Mouse (Mus musculus): ENCODE data around the gene Pcyt2. TPM values are rescaled to one million over a fixed set of nuclear protein-coding genes. Genes with fewer than 3 reads are reported as not detected.

Pcyt2 gene
- total and polyA plus RNA-seq, 3 experiments, result 86.7 to 87.3 TPM; not detected in 1

DNA sequence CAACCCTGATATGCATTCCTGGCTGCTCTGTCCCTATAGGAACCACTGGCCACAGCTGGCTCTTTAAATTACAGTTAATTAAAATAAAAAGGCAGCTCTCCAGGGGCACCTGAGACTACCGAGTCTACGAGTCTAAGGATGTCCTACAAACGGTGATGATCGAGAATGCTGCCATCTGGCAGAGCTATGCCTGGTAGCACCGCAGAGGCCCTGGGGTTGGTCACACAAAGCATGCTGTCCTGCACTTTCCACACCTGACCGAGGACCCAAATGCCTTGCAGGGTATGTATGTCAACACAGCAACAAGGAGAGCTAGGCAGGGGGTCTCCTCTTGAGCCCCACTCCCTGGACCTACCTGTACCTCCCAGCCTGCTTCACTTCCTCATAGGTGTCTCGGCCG, 3.8 kb downstream of the Pcyt2 start:
- H3K4me3 ChIP-seq (ENCODE audit: control insufficient read depth in 1 of 2, insufficient read depth in 1 of 2, low read depth in 2 of 2, low read length in 2 of 2), result no peak overlapping the region
- H3K27me3 ChIP-seq (ENCODE audit: control insufficient read depth in 1 of 2, insufficient read depth in 2 of 2, low read length in 2 of 2), result no peaks in the 10 kb centered on the region
- H3K9ac ChIP-seq (ENCODE audit: control insufficient read depth, low read depth, low read length, poor library complexity, severe bottlenecking), result no peak overlapping the region
- H3K27ac ChIP-seq (ENCODE audit: control insufficient read depth, low read depth, low read length), result no peak overlapping the region
- peaks cover 4% of the 10 kb centered on the region in 2 experiments for H3K36me3 ChIP-seq (ENCODE audit: control insufficient read depth in 1 of 2, insufficient read depth in 2 of 2, low read length in 2 of 2)
- H3K9me3 ChIP-seq (replicated peaks; ENCODE audit: insufficient read depth, low read length), result no peaks in the 10 kb centered on the region
- TF ChIP-seq TCF12 (IDR thresholded peaks at IDR 0.05; ENCODE audit: low read depth, low read length) (no peak), RAD21 (IDR thresholded peaks at IDR 0.05; ENCODE audit: low read depth, low read length) (no peak), NELFE (IDR thresholded peaks at IDR 0.05; ENCODE audit: low read depth, low read length) (no peak), GATA1 (IDR thresholded peaks at IDR 0.05; ENCODE audit: low read depth, low read length) (no peak), ZC3H11A (IDR thresholded peaks at IDR 0.05; ENCODE audit: low read depth, low read length) (no peak), CTCF (IDR thresholded peaks at IDR 0.05 in 2 of 3, conservative IDR thresholded peaks at IDR 0.05 in 1 of 3; ENCODE audit: control insufficient read depth in 1 of 3, insufficient read depth in 1 of 3, low read depth in 2 of 3, low read length in 3 of 3, poor library complexity in 1 of 3, severe bottlenecking in 1 of 3) (no peak), CHD1 (IDR thresholded peaks at IDR 0.05; ENCODE audit: low read depth, low read length) (no peak), ZKSCAN1 (IDR thresholded peaks at IDR 0.05; ENCODE audit: low read depth, low read length) (no peak), TAL1 (IDR thresholded peaks at IDR 0.05; ENCODE audit: low read length) (no peak), CHD2 (IDR thresholded peaks at IDR 0.05; ENCODE audit: low read length) (no peak)
- H3K4me1 ChIP-seq (ENCODE audit: control insufficient read depth in 1 of 2, insufficient read depth in 2 of 2, low read length in 2 of 2), result peaks cover 0 to 10% of the 10 kb centered on the region in 2 experiments; a peak in 3 of 4 replicates
- H3K79me2 ChIP-seq (ENCODE audit: control insufficient read depth, insufficient read depth, low read length, poor library complexity), result peaks cover 23% of the 10 kb centered on the region
- DNase-seq (ENCODE audit: low read depth, low spot score), result no peak

DNA sequence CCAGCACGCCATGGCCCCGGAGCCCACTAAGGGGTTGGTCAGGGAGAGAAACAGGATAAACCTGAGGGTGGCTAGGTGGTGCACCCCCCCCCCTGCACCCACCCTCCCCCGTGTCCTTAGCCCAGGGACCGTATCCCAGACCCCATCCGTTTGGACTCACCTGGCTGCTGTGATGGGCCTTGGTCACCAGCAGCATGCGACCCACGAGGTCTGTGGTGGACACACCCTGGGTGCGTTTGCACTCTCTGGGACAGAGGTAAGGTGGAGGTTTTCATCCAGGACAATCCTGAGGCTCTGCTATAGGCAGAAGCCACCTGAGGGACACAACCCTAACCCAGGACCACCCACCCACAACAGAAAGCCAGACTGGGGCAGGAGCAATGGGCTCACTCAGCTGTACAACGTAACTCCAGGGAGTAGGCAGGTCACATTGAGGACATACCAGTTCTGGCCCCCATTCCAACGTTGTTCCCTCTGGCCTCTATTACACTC, 4.2 kb downstream of the Pcyt2 start:
- peaks cover 0 to 10% of the 10 kb centered on the region in 2 experiments; a peak in 3 of 4 replicates for H3K4me1 ChIP-seq (ENCODE audit: control insufficient read depth in 1 of 2, insufficient read depth in 2 of 2, low read length in 2 of 2)
- no peak overlapping the region for H3K9ac ChIP-seq (ENCODE audit: control insufficient read depth, low read depth, low read length, poor library complexity, severe bottlenecking)
- no peak overlapping the region for H3K27ac ChIP-seq (ENCODE audit: control insufficient read depth, low read depth, low read length)
- H3K36me3 ChIP-seq (ENCODE audit: control insufficient read depth in 1 of 2, insufficient read depth in 2 of 2, low read length in 2 of 2), result peaks cover 2 to 4% of the 10 kb centered on the region in 2 experiments
- no peaks in the 10 kb centered on the region for H3K27me3 ChIP-seq (ENCODE audit: control insufficient read depth in 1 of 2, insufficient read depth in 2 of 2, low read length in 2 of 2)
- no peak for TF ChIP-seq ELF1 (IDR thresholded peaks at IDR 0.05; ENCODE audit: low read depth, low read length)
- no peak for TF ChIP-seq TBP (IDR thresholded peaks at IDR 0.05; ENCODE audit: low read depth, low read length)
- TF ChIP-seq ZC3H11A (IDR thresholded peaks at IDR 0.05; ENCODE audit: low read depth, low read length), result no peak
- no peak for TF ChIP-seq CHD1 (IDR thresholded peaks at IDR 0.05; ENCODE audit: low read depth, low read length)
- TF ChIP-seq NELFE (IDR thresholded peaks at IDR 0.05; ENCODE audit: low read depth, low read length), result no peak
- TF ChIP-seq POLR2AphosphoS5 (IDR thresholded peaks at IDR 0.05; ENCODE audit: borderline replicate concordance, low read depth, low read length), result no peak; the same call in 1 of the 2 replicates
- TF ChIP-seq MAFK (IDR thresholded peaks at IDR 0.05; ENCODE audit: borderline replicate concordance, low read depth, low read length), result no peak
- TF ChIP-seq ETS1 (IDR thresholded peaks at IDR 0.05; ENCODE audit: low read depth, low read length), result no peak
- TF ChIP-seq SMC3 (IDR thresholded peaks at IDR 0.05; ENCODE audit: low read depth, low read length), result no peak
- TF ChIP-seq JUND (IDR thresholded peaks at IDR 0.05; ENCODE audit: low read depth, low read length), result no peak
- no peak for TF ChIP-seq KAT2A (conservative IDR thresholded peaks at IDR 0.05; ENCODE audit: low read depth, low read length)
- TF ChIP-seq MAZ (IDR thresholded peaks at IDR 0.05; ENCODE audit: low read depth, low read length), result no peak
- no peak for TF ChIP-seq USF1 (IDR thresholded peaks at IDR 0.05; ENCODE audit: low read depth, low read length)
- H3K9me3 ChIP-seq (replicated peaks; ENCODE audit: insufficient read depth, low read length), result no peaks in the 10 kb centered on the region
- H3K79me2 ChIP-seq (ENCODE audit: control insufficient read depth, insufficient read depth, low read length, poor library complexity), result peaks cover 23% of the 10 kb centered on the region
- DNase-seq (ENCODE audit: low read depth, low spot score), result no peak
- H3K4me3 ChIP-seq (ENCODE audit: control insufficient read depth in 1 of 2, insufficient read depth in 1 of 2, low read depth in 2 of 2, low read length in 2 of 2), result no peak overlapping the region

Data from MEL (cell line).